Mouse (Mus musculus) skeletal muscle tissue, adult 2 months (tissue): ENCODE data around the gene Ccdc66.

Source experiments
- DNase-seq: peaks from one replicate; pipeline ENCODE4 v3.0.0-alpha.2; 2012; ENCODE audit warnings: low read depth, low spot score

The Ccdc66 gene

GRCm38 (mm10) chr14:27507894-27508643, at the start of gene Ccdc66:
Ccdc66 (minus strand) TSS chr14:27508460.
- DNase-seq: peak; percentile 94

GRCm38 (mm10) chr14:27543838-27544426, 35.7 kb upstream of the Ccdc66 start:
- DNase-seq: no peak

- no peak for DNase-seq
Measured at GRCm38 (mm10) chr14:27536441-27536840, 28.2 kb upstream of the Ccdc66 start.

DNA sequence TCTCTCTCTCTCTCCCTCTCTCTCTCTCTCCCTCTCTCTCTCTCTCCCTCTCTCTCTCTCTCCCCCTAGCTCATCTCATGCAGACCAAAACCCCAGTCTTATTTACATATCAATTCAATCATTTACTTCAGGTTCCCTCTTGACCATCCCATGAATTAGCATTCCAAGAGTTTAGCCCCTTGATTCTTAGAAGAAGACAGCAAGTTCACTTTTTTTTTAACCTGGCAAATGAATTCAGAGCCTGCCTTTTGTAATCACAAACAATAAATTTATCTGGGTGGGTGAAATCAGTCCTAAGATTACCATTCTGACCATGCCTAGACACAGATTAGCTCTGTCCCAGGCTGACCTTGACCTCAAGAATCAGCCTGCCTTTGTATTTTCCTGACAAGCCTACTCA, 16.3 kb upstream of the Ccdc66 start:
- DNase-seq: no peak

GRCm38 (mm10) chr14:27508644-27509301, 513 bp upstream of the Ccdc66 start:
- DNase-seq: no peak

- DNase-seq: no peak
Measured at GRCm38 (mm10) chr14:27501096-27501495, 7.2 kb downstream of the Ccdc66 start.

DNA sequence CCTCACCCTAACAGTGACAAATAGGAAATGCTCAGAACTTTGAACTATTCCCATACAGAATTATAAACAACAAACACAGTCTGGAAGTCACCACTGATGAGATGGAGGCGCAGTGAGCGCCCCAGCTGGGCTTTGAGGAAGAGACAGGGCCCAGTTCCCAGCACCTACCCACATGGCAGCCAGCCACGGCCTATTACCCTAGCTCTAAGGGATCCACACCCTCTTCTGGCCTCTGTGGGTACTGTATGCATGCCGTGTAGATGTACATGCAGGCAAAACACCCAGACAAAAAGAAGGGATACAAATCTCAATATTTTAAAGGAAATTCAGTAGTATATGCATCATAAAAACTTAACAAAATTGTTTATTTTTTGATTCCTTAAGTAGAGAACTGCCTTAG, 14.7 kb downstream of the Ccdc66 start:
- no peak for DNase-seq

- no peak for DNase-seq
Measured at GRCm38 (mm10) chr14:27491399-27491798, 16.9 kb downstream of the Ccdc66 start.

DNA sequence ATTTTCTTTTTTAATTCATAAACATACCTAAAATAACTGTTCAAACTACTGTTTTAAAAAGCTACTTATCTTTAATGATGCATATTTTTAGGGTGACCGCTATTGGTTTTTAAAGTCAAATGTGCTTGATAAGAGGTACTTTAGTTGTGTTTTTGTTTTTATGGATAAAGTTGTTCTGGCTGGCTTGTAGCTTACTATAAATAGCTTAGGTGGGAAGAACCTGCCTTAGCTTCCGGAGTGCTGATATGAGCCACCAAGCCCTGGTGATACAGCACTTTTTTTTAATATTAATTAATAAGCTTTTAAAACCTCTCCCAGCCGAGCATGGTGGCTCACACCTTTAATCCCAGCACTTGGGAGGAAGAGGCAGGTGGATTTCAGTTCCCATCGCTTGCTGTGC, 61.3 kb downstream of the Ccdc66 start:
- DNase-seq: no peak

- no peak for DNase-seq
Measured at GRCm38 (mm10) chr14:27444851-27445281, 63.4 kb downstream of the Ccdc66 start.

DNA sequence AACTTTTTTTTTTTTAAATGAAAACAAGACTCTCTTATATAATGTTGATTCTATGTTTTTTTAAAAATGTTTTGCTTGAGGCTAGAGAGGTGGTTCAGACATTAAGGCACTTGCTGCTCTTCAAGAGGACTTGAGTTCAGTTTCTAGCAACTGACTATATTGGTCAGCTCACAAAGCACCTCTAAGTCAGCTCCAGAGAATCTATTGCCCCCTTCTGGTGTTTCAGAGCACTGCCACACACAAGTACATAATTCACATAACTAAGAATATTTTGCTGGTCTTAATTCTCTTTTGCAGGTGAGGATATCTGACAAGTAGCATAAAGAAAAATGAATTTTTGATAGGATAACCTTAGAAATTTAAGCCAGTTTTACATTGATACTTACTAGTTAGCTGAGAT, 67.3 kb downstream of the Ccdc66 start:
- DNase-seq: no peak

DNA sequence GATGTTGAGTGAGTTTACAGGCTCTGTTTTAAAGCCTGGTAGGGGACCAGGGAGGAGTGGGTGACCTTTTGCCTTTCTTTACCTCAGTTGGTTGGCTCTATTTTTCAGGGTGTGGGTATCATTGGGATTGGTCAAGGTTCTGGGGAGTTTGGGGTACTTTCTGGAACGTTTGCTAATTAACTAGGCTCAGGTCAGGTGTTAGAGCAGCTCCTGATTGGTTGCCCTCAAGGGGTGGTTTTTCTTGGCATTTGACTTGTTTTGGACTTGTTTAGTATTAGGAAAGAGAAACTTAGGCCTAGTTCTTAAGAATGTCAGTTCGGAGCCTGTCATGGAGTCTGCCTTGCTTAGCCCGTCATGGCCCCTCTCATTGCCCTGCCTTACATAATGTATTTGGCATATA, 71.4 kb downstream of the Ccdc66 start:
- no peak for DNase-seq

- no peak for DNase-seq
Measured at GRCm38 (mm10) chr14:27436116-27436515, 72.1 kb downstream of the Ccdc66 start.

- DNase-seq: no peak
Measured at GRCm38 (mm10) chr14:27432064-27432463, 76.2 kb downstream of the Ccdc66 start.
